Mouse (Mus musculus): ENCODE measurements around the gene Nos3.

Nos3 gene

GRCm38 (mm10) chr5:24364508-24364907, at the start of gene Nos3:
TSS of gene Nos3 (plus strand) at chr5:24364810.
- DNase-seq: no peak

DNA sequence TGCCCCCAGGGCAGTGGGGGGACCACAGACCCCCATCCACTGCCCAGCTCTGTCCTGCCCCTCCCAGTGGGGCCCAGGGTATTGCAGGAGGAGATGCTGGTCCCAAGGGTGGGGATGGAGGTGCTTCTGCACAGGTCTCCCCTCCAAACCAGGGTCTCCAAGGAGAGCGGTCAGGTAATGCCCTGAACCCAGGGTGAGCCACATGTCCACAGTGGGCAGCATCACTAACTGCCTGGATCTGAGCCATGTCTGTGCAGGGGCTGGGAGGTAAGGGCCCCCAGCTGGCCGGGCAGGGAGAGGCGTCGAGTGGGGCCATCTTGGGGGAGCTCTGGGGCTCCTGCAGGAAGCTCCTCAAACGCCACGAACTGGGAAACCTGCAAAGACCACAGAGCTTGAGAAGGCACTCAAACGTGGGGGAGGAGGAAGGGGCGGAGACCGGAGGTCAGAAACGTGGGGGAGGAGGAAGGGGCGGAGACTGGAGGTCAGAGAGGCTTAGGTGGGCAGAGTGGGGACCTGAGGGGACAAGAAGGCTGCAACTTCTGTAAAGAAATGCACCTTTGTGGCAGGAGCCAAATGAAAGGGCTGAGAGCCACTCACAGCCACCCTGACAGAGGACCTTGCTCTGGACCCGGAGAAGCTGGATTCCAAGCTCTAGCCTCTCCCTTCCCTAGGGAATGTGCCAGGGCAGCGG, 44.7 kb upstream of the Nos3 start:
- DNase-seq: no peak

DNA sequence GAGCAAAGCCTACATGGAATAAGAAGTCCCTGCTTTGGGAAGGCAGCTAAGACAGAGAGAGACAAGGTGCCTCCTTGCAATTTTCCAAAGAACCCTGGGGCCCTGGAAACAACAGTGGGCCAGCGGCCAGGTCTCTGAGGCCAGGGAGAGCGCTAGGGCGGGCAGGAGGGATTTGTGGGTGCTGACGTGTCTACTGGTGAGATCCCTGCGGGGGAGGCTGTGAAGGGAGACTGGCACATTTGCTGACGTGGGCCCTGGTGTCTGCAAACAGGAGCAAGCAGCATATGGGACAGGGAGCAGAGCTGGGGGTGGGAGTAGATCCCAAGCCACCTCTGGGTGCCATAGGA, 44.2 kb upstream of the Nos3 start:
- no peak for DNase-seq

DNA sequence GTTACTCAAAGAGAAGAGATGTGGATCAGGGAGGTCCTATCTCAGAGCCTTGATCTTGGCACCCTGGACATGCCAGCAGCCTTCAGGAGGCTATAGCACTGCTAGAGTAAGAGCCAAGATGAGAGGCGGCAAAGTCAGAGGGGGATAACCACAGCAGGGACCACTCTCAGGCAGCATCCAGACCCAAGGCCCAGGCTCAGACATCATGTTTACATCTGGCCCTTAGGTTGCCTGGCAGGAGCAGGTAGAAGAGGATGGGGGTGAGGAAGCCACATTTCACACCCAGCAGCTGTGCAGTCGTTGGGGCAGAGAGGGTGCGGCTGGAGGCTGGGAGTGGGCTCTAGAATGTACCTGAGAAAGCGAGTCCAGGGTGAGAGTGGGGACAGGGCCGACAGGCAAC, 43.7 kb upstream of the Nos3 start:
- no peak for DNase-seq

- no peak for DNase-seq
Observed at GRCm38 (mm10) chr5:24321711-24322682, 42.6 kb upstream of the Nos3 start.

GRCm38 (mm10) chr5:24325251-24325650, 39.4 kb upstream of the Nos3 start:
- DNase-seq: no peak

DNA sequence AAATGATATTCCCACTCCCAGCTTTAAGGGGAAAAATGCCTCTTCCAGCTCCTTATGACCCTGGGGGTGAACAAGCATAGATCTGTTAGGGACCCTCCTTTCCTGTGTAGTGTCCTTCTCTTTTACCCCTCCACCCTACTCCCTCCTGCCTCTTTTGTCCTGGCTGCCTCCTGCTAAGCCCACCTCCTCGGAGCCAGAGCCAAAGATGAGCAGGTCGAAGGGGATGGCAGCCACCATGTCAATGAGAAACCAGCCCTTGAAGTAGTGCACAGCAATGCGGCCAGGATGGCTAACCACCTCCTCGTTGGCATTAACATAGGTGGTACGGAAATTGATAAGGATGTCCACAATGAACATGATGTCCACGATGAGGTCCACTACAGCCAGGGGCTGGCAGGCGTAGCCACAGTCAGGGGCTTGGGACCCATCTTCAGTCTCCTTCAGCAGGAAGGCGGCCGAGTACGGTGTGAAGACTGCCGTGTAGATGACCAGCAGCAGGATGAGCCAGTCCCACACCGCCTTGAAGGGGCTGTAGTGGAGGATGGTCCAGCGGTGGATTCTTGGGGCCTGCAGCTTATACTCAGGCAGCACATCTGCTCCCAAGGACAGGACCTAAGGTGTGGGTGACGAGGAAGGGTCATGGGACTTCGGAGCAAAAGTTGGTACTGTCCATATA, 38.3 kb upstream of the Nos3 start:
- DNase-seq: no peak

DNA sequence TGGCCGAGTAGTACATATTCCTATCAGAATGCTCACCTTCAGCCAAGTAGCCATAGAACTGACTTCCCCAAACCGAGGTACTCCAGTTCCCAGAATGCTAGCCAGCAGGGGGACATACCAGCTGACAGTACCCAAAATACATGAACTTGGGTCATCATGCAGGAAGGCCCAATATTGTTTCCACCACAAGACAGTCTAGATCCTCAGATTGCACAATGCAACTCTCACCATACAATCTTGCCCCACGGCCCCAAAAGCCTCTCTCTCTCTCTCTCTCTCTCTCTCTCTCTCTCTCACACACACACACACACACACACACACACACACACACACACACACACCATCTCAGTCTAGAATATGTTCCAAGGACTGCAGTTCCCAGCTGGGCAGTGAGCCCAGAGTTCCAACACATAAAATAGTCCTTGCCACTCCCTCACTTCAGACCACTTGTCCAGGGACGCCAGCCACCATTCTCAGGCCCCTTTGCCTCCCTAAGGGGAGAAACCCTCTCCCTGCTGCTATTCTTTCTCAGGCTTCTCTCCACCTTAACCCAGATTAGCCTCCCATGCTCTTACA, 37.7 kb upstream of the Nos3 start:
- no peak for DNase-seq

DNA sequence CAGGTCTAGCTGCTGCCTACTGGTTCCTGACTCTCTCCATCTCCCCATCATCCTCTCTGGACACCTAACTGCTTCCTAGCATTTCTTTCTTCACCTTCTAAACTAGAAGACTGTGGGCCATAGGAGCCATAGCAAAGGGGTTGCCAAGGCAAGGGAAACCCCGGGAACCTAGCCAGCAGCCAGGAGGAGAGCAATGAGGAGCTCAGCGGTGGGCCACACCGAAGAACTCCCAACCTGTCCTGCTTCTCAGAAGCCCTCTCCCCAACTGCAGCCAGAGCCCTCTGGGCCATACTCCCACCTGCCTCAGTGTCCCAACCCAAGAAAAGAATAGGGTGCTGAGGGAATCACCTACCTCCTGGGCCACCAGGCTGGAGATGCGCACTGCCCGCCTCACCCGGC, 35.8 kb upstream of the Nos3 start:
- DNase-seq: no peak

GRCm38 (mm10) chr5:24329212-24329964, 35.2 kb upstream of the Nos3 start:
- DNase-seq: no peak

- no peak for DNase-seq
Observed at GRCm38 (mm10) chr5:24329965-24330298, 34.7 kb upstream of the Nos3 start.

DNA sequence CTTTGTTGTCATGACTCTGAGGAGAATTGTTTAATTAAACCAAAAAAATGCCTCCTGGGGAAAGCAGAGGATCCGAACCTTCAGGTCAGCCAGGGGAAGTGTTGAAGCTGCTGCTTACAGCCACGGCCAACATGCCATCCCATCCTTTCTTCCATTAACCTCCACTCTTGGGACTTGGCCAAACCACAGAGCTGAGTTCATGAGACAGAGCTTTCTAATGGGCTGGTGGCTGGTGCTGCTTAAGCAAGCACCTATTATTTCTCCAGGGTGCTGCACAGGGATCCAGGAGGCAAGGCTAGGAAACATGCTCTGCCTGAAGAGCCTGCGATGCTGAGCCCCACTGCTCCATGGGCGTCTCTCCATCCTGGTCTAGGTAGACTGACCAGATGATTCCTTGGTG, 32.2 kb upstream of the Nos3 start:
- DNase-seq: no peak

DNA sequence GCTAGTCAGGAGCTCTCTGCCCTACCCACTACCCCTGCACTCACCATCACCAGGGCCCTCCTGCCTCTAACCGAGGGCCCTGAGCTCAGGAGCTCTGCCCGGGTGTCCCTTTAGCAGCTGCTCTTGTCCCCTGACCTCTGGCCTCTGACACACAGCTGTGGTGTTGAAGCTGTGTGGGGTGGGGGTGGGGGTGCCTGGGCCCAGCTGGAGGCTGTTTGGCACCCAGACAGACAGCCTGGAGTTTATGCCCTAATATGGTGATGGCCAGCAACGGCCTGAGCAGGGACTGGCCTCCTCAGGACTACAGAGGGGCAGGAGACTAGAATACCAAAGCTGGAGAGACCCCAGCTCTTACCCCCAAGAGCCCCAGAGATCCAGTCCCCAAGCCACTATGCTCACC, 29.9 kb upstream of the Nos3 start:
- DNase-seq: no peak

GRCm38 (mm10) chr5:24335888-24336511, 28.6 kb upstream of the Nos3 start:
- peak; percentile 37 for DNase-seq

DNA sequence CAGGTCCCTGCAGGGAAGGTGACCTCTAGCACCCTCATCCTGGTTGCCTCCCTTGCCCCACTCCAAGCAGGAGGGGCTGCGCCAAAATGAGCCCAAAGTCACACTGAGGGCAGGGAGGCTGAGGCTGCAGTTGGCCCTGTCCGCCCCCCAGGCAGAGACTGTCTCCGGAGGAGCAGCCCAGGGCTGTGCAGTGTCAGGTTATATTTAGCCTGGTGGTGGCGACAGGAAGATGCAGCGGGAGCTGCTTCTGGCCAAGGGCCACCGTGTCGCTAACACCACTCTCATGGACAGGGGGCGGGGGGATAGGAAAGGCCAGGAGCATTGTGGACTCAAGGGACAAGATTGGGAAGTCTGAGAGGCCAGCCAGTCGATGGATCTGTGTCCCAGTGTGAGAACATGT, 27.2 kb upstream of the Nos3 start:
- no peak for DNase-seq

DNA sequence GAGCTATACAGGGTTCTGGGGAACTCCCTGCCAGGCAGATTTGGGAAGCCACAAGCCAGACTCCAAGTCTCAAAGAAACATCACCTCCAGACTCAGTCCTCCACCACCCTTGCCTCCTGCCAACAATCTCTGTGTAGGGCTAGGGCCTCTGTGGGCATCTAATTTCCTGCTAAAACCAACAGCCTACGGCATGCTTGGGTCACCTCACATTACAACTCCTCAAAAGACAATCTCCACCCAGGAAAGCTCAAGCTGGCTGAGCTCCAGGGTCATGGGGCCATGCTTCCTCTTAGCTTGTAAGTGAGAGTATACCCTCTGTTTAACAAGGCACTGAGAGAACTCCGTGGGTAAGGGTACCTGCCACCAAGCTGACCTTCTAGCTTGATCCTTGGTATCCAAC, 26.8 kb upstream of the Nos3 start:
- DNase-seq: peak; percentile 32

- no peak for DNase-seq
Observed at GRCm38 (mm10) chr5:24342205-24342963, 22.2 kb upstream of the Nos3 start.

DNA sequence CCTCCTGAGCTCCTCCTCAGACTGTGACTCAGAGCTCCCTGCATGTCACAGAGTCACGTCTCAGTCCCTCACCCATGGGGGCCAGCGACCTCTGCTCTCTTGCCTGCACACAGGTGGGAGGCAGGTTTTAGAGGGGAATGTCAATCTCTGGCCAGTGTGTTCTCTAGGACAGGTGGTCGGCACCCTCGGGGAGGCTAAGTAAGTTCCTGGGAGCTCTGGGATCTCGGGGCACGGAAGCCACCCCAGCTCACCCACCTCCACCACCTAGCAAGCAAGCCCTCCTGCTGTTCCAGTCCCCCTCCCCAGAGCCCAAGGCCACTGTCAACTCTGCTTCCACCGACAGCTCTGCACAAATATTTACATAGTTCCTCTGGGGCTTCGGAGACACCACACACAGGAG, 21.6 kb upstream of the Nos3 start:
- DNase-seq: no peak

GRCm38 (mm10) chr5:24343379-24343778, 21.2 kb upstream of the Nos3 start:
- DNase-seq: no peak

- DNase-seq: no peak
Observed at GRCm38 (mm10) chr5:24343977-24344436, 20.6 kb upstream of the Nos3 start.

GRCm38 (mm10) chr5:24344477-24345051, 20.0 kb upstream of the Nos3 start:
- no peak for DNase-seq
